Mouse (Mus musculus) heart, postnatal 0 days (tissue): ENCODE results near the gene Smad5.

Experiments used
- CTCF ChIP-seq: IDR thresholded peaks from 2 replicates; pipeline ENCODE4 v1.5.1; 2016; ENCODE audit warnings: antibody characterized with exemption, control low read depth, low read depth
- EP300 ChIP-seq: IDR thresholded peaks from 2 replicates; pipeline ENCODE4 v1.6.1; 2016; ENCODE audit warnings: antibody characterized with exemption, low read depth

DNA sequence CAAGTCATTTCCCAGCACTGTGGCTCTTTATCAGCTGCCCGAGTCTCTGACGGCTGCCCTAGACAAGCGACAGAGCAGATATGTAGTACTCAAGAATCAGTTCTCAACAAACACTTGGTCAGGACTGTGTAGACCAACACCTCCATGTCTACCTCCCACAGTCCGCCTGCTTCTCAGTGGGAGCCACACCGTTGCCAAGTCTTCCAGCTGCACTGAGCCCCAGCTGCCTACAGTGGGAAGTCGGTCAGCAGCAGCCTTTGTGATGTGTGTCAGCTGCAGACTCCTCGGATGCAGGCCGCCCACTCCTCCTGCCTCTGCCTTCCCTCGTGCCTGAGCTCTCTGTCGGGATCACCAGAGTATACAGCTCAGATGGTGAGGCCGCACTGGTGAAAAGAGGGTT, 31.6 kb upstream of the Smad5 start:
- TF ChIP-seq EP300 (no peak), CTCF (no peak)
